Mouse (Mus musculus) urinary bladder, postnatal 14 days (tissue): ENCODE measurements at regions not wholly inside any gene's neighbourhood (a gene's known extent, or its start where the extent isn't known, plus 50 kb on each side); places are given as distances from the start of the nearest gene placed in this dataset.
"Not testable (repeated sequence)": the region's sequence is repeated elsewhere in the genome, so short reads cannot be mapped to it uniquely, and the experiment has no call there.

Experiments
- DNase-seq: peaks from one replicate; pipeline ENCODE4 v3.0.0; 2021; ENCODE audit warnings: low spot score

DNA sequence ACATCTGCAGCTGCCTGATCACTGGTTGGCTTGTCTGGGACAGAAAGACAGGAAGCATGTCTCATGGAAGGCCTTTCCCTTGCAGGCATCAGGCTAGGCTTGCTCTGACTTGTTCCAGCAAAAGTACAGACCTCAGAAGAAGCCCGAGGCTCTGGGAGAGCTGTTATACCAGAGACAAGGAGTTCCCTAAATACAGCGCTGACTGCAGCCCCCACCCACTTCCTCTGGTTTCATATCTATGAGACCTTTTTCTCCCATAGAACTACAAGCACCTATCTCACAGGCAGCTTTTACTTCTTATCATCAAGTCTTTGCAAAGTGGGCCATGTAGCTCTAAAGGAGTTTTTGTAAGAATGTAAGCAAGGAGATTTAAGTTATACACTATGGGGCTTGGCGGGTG lies 312.2 kb upstream of the Vmn1r3 start:
- DNase-seq = not testable (repeated sequence)

DNA sequence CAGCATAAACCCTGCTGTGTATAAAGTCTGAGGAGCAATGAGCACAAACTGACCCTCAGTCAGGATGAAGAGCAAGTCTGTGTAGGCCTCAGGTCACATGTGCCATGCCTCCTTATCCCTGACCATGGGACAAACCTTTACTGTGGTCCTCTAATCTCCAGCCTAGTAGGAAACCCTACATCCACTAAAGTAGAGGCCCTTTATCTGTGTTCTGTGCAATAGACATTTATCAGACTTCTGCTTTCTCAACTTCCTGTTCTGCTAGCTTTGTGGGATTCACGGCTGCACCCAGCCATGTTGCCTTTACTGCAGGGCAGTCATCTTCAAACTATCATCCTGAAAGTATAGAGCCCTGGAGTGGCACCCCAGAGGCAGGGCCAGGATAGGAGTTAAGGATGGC lies 310.8 kb upstream of the Vmn1r3 start:
- not testable (repeated sequence) for DNase-seq

DNA sequence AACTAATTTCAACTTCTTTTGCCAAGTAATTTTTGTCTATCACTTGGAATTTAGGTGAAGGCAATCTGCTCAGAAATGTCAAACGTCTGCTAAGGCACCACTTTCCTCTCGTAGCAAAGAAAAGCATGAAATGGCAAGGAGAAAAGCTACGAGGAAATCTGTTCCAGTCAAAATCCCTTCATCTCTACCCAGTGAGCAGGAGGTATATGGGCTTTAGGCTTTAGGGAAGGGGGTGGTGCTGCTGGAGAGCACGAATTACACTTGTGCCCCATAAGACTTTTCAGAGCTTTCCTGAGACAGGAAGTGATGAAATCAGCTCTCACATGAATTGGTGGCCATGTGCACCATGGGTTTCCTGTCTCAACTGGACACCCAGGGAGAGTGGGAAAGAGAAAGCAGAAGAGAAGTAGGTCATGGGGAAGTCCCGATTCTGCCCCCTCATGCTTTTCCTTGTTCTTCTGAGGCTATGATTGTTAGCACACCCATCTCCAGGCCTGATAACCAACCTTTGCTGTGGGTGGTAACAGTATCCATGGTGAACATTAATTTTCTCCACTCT lies 309.0 kb upstream of the Vmn1r3 start:
- not testable (repeated sequence) for DNase-seq

DNA sequence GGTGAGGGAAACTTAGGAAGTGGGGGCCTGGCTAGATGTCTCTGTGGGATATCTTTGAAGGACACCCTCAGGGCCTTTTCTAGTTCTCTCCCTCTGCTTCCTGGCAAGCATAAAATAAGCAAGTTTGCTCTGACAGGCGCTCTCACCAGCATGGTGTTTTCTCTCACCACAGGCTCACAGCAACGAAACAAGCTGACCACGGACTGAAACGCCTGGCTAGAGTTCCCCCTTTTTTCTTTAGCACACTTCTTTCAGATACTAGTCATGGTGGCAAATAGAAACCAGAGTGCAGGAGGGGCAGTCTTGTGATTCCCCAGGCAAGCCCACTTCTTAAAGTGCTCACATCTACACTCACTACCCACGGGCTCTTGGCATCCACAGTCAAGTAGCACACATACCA lies 305.7 kb upstream of the Vmn1r3 start:
- DNase-seq = not testable (repeated sequence)

DNA sequence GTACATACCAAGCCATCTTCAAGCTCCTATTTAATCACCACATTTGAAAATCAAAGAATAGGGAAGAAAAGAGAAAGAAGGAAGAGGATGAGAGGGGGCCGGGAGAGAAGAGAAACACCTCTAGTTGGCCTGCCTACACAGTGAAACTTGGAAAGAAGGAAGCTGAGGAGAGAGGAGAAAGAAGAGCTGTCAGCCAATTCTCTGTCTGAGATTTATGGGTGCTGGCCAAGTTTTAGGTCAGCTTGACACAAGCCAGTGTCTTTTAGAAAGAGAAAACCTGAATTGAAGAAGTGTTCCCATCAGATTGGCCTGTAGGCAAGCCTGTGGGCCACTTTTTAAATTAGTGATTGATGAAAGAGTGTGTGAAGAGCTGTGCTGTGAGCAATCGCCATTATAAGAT lies 296.9 kb upstream of the Vmn1r3 start:
- no peak for DNase-seq

DNA sequence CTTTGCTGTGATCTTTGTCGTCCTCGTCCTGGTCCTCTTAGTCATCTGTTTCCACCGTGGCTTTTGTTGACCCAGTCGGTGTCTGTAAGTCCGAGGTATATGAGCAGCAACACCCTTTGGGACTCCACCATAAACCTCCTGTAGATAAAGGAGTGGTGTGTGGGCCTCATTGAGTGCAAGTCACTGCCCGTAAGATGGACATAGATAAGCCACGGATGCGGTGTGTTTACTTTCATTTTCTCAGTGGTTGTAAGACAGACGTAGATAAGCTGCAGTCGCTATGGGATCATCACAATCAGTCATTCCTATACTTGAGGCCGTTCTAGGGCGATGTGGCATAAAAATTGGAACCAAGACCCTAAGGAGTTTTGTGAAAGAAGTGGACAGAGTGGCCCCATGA lies 271.6 kb upstream of the Vmn1r3 start:
- no peak for DNase-seq

DNA sequence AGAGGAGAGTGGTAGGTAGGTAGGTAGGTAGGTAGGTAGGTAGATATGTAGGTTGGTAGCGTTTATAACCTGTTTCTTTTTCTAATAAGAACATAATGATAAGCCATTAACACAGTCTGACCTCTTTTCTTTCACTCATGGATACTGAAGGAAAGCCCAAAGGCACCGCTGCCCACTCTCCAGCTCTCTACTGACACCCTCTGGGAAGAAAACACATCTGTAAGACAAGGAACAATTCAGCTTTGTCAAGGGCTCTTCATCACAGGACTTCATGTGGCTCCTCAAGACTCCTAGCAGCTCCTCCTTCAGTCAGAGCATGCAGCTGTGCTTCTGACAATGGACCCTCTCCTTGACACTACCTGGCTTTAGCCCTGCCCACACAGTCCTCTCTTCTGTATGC lies 252.2 kb upstream of the Vmn1r3 start:
- DNase-seq = not testable (repeated sequence)

DNA sequence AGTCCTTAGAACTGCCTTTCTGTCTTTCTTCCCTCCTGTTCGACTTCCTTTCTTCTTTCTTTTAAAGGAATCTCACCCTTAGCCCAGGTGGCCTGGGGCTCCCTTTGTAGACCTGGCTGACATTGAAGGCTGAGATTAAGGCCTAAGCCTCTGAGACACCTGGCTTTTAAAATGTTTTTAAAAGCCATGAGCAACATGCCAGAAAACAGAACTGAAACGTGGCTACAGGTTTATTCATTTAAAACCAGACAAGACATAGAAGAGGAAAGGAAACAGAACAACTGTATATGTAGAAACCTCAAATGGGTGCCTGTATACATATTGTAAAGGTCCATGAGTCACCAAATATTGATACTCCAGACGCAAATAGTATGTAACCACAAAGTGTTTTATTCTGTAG lies 242.8 kb upstream of the Vmn1r3 start:
- no peak for DNase-seq

DNA sequence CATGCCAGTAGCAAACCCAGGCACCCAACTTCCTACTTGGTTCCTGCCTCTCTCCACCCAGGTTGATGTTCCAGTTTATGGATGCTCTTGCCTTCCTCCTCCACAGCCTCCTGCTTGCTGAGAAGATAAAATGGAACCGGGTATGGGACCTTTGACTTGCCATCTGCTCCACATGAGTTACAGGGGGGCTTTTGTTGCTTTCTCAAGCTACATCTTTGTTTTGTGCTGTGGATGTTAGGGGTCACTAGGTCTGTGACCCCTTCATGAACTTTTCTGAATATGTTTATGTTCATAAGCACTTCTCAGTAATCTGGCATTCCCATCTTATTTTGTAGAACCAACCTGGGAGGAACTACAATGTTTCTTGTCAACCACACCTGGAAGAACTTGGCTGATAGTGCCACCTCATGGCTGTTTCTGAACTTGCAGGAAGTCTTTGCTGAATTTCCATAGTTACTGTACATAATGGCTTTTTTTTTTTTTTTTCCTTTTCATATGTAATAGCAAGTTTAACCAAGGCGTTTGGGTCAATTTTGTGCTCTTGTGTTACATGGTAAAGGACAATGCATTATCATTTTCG lies 234.9 kb upstream of the Vmn1r3 start:
- DNase-seq = peak; percentile 35

DNA sequence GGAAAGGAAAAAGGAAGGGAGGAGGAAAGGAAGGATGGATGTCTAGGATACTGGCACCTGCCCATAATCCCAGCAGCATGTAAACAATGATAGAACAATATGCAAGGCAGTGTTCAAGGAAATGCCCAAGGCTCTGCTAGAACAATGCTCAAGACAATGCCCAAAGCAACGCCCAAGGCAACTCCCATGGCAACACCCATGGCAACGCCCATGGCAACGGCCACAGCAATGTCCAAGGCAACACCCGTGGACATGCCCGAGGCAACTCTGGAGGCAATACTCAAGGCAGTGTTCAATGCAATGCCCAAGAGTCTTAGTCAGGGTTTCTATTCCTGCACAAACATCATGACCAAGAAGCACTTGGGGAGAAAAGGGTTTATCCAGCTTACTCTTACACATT lies 231.5 kb upstream of the Vmn1r3 start:
- DNase-seq = no peak

DNA sequence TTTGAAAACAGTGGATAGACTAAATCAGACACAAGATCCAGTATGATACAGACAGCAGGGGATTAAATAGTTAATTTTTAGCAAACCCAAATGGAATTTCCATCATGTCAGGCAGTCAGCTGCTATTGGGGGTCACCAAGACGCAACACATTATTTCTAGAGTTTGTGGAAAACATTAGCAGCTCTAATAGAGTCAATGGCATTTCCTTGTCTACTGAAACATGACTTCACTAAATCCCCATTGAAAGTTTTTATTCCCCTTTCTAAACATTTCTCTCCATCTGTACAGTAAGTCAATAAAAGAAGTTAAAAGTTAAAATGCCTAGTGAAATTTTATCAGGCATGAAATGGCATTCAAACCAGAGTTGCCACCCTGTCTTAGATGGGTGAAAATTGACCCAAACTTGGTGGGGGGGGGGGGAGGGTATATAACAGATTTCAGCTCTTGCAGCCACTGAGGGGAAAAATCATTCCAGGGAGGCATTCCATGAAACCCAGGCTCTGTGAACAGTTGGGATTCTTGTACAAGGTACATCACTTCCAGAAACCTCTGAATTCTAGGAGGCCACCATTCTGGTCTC lies 229.4 kb upstream of the Vmn1r3 start:
- DNase-seq = not testable (repeated sequence)

DNA sequence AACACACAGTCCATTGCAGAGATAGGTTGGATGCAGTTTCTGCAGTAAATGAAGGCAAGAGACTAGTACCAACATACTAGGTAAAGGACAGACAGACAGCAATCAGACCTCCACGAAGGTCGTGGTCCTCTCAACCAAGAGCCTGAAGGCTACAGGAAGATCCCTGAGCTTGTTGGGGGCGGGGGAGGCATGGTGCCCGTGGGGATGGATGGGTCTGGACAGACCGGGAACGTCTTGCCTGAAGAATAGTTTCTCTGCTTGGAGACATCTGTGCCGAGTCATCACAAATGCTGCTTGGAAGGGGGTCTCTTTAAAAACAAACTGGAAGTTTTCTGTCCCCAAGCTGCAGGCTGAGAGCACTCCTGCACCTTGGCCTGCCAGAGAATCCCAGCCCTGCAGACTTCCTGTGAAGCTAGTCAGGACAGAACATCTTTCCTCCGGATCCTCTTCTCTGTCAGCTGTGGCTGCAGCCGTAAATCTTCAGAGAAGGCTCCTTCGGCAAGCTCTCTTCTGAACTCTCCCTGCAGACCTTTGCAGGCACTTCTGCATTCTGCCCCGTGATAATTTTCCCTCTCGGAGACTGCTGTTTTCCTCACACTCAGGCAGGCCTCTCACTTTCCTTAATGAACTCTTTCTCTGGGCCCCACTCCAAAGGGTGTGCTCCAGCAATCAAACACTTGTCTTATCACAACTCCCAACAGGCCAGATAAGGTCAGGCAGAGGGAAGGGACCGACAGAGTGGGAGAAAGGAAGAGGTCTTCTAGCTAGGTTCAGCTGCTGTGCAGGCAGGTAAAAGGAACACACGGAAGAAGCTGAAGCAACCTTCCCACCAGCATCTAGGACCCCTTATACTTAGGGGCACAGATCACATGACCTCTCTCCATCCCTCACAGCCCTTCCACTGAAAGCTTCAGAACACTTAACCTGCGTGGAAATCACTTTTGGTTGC lies 228.6 kb upstream of the Vmn1r3 start:
- no peak for DNase-seq

DNA sequence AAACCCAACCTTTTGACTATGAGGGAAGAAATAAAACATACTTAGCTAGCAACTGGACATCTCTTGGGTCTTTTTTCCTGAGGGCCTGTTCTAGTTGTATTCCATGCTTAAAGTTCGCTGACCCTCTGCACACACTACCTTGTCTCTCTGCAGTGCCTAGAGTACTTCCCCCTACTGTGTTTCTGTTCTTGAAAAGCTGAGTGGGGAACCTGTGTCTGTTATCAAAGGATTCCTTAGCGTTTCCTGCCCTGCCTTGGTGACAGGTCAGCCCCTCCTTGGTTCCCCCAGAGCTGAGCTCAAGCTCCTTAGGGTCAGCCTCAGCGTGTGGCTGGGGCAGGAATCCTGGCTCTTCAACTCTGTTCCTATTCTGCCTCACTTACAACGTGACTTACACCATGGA lies 227.2 kb upstream of the Vmn1r3 start:
- not testable (repeated sequence) for DNase-seq

DNA sequence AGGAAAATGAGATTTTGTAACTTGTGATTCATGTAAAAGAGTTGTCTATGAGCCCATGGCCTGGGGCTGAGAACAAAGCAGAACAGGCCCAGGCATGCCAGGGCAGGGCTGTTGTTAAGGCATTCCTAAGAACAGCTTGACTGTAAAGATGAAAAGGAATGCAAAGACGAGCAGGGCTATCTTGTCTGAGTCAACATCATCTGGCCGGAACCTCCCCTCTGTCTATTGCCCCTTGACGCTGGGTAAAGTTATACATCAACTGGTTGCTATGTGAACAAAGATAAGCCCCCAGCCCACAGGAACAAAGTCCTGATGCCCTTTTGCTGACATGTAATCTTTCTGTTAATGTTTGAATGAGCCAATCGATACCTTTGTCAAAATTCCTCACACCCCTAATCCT lies 217.7 kb upstream of the Vmn1r3 start:
- DNase-seq = not testable (repeated sequence)

DNA sequence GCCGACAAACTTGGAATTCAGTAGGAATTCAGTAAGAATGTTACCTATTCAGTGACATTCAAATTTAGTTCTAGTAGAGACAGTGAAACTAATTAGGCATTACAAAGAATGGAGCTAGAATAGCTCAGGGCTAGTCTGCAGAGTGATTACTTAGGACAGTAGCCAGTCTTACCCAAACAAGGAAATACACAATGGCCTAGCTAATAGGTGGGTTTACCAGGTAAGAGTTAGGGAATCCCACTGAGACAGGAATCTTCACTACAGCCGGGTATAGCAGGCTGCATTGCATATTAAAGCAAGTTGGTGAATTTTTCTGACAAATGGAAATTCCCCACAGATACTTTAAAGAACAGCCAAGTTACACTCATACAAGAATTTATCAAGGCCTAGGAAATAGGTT lies 216.6 kb upstream of the Vmn1r3 start:
- not testable (repeated sequence) for DNase-seq

DNA sequence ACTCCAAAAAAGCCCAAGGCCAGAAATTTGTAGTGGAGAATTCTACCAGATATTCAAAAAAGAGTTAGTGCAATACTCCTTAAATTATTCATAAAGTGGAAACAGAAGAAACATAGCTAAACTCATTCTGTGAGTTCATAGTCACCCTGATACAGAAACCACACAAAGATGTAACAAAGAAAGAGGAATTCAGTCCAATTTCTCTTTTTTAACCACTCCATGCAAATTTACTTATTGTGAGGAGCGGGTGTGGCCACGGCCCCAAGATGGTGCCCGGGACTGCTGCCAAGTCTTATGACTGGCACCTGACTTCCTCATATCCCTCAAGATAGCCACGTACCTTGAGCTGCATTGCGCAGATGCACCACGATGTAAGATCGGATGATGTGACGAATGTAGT lies 206.4 kb upstream of the Vmn1r3 start:
- DNase-seq = not testable (repeated sequence)

DNA sequence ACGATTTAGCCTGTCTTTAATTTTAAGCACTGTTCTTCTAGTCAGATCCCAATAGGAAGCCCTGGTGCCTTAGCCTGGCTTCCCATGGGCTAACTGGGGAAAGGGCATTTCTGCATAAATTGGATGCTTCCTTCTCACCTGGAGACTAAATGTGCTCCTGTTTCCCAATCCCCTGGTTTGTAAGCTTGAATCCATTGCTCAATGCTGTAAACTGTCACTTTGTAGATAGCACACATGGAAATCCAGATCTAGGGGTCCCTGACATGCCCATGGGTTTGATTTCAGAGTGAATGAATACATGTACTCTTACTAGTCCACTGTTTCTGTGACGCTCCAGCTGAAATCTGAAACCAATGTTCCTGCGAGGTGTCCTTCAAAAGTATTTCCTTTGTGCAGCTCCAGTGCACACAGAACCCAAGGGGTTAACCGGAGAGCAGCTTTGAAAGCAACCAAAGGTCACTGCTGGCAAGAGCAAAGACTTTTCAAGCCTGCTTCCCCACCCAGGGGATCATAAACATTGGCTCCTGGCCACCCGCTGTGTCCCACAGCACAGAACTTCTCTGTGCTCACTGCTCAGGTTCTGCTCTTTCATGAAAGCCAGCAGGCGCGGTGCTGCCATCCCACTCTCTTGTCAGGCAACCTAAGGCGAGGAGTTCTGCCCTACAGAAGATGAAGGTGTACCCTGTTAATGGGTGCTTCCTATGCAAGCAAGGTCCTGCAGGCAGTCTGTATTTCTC lies 188.0 kb upstream of the Vmn1r3 start:
- DNase-seq = not testable (repeated sequence)

DNA sequence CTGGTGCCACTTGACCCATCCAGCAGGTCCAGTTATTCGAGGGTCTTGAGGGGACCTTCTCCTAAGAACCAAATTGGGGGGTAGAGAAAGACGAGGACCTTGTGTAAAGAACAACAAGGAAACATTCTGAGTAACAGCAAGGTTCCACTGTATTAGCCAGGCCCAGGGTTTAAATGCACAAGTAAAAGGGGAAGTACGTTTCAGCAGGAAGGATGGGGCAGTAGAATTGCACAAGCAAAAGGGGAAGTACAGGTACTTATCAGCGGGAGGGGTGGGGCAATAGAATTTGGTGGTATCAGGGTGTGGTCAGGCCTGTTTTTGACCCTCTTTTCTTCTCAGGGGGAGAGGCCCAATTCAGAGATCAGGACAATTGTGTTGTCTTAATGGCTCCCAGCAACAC lies 182.9 kb upstream of the Vmn1r3 start:
- not testable (repeated sequence) for DNase-seq

DNA sequence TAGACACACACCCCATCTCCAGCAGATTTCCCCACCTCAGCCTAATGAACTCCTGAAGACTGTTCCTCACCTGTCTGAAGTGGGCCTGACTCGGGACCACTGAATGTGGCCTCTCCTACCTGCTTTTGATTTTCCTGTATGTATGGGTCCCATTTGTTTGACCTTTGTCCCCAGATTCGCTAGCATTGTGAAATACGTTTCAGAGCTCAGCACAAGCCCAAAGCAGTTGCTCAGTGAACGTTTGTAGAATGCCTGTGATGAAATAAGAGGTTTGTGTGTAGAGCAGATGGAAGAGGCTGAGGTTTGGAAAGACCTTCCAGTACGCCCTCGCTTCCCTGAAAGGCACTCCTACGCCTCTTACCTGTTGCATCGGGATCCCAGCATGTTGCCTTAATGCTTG lies 158.3 kb upstream of the Vmn1r3 start:
- DNase-seq = not testable (repeated sequence)

DNA sequence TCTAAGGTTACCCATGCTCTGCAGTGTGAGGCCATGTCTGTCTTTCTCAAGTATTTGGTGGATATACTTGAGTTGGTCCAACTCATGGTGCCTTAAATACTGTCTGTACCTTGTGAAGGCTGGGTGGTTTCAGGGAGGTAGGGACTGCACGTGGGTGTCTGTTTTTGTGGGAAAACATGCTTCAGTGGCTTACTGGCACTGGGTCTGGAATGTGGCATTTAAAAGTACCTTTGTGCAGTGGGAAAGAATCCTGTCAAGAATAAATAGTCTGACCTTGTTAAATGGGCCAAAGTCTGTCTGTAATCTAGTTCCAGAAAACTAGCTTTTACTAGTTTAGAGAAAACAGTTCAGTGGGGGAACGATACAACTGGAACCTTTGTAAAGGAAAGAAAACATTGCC lies 157.5 kb upstream of the Vmn1r3 start:
- not testable (repeated sequence) for DNase-seq

DNA sequence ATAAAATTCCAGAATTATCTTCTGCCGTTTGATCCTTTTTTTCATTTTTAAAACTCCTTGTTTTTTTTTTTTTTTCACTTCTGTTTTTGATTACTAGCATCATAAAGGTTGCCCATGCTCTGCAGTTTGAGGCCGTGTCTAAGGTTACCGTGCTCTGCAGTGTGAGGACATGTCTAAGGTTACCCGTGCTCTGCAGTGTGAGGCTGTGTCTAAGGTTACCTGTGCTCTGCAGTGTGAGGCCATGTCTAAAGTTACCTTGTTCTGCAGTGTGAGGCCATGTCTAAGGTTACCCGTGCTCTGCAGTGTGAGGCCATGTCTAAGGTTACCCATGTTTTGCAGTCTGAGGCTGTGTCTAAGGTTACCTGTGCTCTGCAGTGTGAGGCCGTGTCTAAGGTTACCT lies 157.0 kb upstream of the Vmn1r3 start:
- not testable (repeated sequence) for DNase-seq
